Mouse (Mus musculus) embryonic facial prominence, embryonic 11.5 days (tissue): Measurements from ENCODE around the gene Dip2b. TPM values are rescaled to one million over a fixed set of nuclear protein-coding genes. Genes with fewer than 3 reads are reported as not detected.

Experiments
- ATAC-seq: fragments of 200-750 bp; cut with Nextera tagmentation; replicated peaks from 2 replicates; pipeline ENCODE4 v1.8.0; 2017; ENCODE audit warnings: low read depth; ENCODE audit not compliant: insufficient number of reproducible peaks, low FRiP score, low TSS enrichment
- DNase-seq: peaks from one replicate; pipeline ENCODE4 v3.0.0-alpha.2; 2015; ENCODE audit warnings: low spot score
- H3K27ac ChIP-seq: fragments of 300-500 bp; sonication (generic); replicated peaks from 2 replicates; pipeline ENCODE4 v1.5.1; 2014; ENCODE audit warnings: mild to moderate bottlenecking, low read depth, low read length, control low read depth
- H3K27me3 ChIP-seq: fragments of 300-500 bp; sonication (generic); 2 replicates; pipeline ENCODE4 v1.6.1; 2014; ENCODE audit warnings: mild to moderate bottlenecking, low read length, moderate library complexity, mixed read lengths; ENCODE audit not compliant: control insufficient read depth, insufficient read depth
- H3K36me3 ChIP-seq: fragments of 300-500 bp; sonication (generic); replicated peaks from 2 replicates; pipeline ENCODE4 v1.6.1; 2014; ENCODE audit warnings: low read depth, mild to moderate bottlenecking, low read length, moderate library complexity, mixed read lengths; ENCODE audit not compliant: control insufficient read depth, insufficient read depth
- H3K4me1 ChIP-seq: fragments of 300-500 bp; sonication (generic); 2 replicates; pipeline ENCODE4 v1.6.1; 2014; ENCODE audit warnings: low read length, mixed read lengths; ENCODE audit not compliant: control insufficient read depth, insufficient read depth
- H3K4me2 ChIP-seq: fragments of 300-500 bp; sonication (generic); 2 replicates; pipeline ENCODE4 v1.6.1; 2014; ENCODE audit warnings: low read depth, mild to moderate bottlenecking, control low read depth, low read length, moderate library complexity
- H3K4me3 ChIP-seq: fragments of 300-500 bp; sonication (generic); 2 replicates; pipeline ENCODE4 v1.5.1; 2014; ENCODE audit warnings: low read depth, low read length, control low read depth
- H3K9ac ChIP-seq: fragments of 300-500 bp; sonication (generic); replicated peaks from 2 replicates; pipeline ENCODE4 v1.6.1; 2014; ENCODE audit warnings: mild to moderate bottlenecking, control low read depth, low read length
- H3K9me3 ChIP-seq: fragments of 300-500 bp; sonication (generic); replicated peaks from 2 replicates; pipeline ENCODE4 v1.6.1; 2016; ENCODE audit warnings: mild to moderate bottlenecking, low read length, inconsistent platforms, mixed read lengths; ENCODE audit not compliant: control insufficient read depth
- WGBS: fragments of 180-500 bp; shearing (Covaris S2); extraction: QIAGEN DNeasy Blood & Tissue Kit; methylation state at CpG from one replicate; pipeline ENCODE4 v1.1.7; 2014; 5-methylcytosine and 5-hydroxymethylcytosine counted together
- polyA plus RNA-seq: library from polyadenylated mRNA; unstranded; fragments of >200 nt; fragmentation: Nextera tagmentation; extraction: Ambion mirVana; gene quantifications from 2 replicates; pipeline ENCODE4 v1.2.1, GENCODE M21; 2014

Dip2b gene
- polyA plus RNA-seq, 1 experiment from 2014 or later = 15.4 TPM

- no peak for ATAC-seq
These were observed 44.3 kb downstream of the Dip2b start for GRCm38 (mm10) chr15:100082733-100083132.

DNA sequence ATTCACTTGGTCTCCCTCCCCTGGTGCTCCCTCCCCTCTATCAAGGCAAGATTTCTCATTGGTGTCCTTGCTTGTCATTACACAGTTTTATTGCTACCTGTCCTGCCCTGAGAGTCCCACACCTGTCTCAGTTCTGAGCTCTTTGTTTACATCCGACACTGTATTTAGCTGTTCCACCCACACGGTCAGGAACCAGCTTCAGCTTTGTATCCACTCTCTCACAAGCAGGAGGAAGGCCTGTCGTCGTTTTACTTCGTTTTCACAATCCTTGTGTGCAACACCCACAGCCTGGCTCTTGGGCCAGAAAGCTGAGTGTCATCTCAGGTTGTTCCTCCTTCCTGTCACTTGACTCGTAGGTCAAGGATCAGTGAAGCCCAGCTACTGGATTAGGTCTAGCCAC is 45.4 kb downstream of the Dip2b start:
- DNase-seq (no peak), ATAC-seq (no peak)
- Histone ChIP-seq H3K36me3 (no peaks in the 10 kb centered on the region), H3K4me2 (no peak overlapping the region), H3K9me3 (no peaks in the 10 kb centered on the region), H3K9ac (no peak overlapping the region), H3K4me3 (no peak overlapping the region), H3K27ac (no peak overlapping the region), H3K27me3 (no peaks in the 10 kb centered on the region), H3K4me1 (no peaks in the 10 kb centered on the region)
- 76% methylated on average over 6 of the region's 6 CpGs for WGBS

More at GRCm38 (mm10) chr15:100082733-100083132, 44.3 kb downstream of the Dip2b start:
- no peaks in the 10 kb centered on the region for H3K9me3 ChIP-seq
- no peak overlapping the region for H3K27ac ChIP-seq
- no peak overlapping the region for H3K9ac ChIP-seq
- 90% methylated on average over 5 of the region's 5 CpGs for WGBS
- no peaks in the 10 kb centered on the region for H3K27me3 ChIP-seq
- DNase-seq = no peak
- H3K4me2 ChIP-seq = no peak overlapping the region
- no peaks in the 10 kb centered on the region for H3K36me3 ChIP-seq
- H3K4me3 ChIP-seq = no peak overlapping the region
- no peaks in the 10 kb centered on the region for H3K4me1 ChIP-seq

DNA sequence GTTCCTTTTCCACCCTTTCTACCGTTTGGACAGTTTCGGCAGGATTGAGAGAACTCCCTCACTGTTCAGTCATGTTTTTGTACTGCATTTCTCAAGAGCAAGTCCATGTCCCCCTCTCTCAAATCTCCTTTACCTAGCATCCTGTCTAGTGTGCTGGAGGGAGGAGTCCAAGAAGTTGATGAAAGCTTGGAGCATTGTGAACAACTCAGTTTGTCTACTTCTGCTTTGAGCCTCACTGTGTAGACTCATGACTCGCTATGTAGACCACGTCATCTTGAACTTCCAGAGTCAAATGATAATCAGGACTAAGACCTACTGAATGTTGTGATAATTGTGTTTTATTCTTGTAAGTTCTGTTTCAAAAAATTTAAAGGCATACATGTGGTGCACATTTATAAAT is 46.4 kb downstream of the Dip2b start:
- Histone ChIP-seq H3K4me2 (no peak overlapping the region), H3K27ac (no peak overlapping the region), H3K27me3 (no peaks in the 10 kb centered on the region), H3K9me3 (no peaks in the 10 kb centered on the region), H3K9ac (no peak overlapping the region), H3K4me1 (peaks cover 3% of the 10 kb centered on the region), H3K4me3 (no peak overlapping the region), H3K36me3 (no peaks in the 10 kb centered on the region)
- ATAC-seq (no peak), DNase-seq (no peak)
- 81% methylated on average over 4 of the region's 4 CpGs for WGBS

DNA sequence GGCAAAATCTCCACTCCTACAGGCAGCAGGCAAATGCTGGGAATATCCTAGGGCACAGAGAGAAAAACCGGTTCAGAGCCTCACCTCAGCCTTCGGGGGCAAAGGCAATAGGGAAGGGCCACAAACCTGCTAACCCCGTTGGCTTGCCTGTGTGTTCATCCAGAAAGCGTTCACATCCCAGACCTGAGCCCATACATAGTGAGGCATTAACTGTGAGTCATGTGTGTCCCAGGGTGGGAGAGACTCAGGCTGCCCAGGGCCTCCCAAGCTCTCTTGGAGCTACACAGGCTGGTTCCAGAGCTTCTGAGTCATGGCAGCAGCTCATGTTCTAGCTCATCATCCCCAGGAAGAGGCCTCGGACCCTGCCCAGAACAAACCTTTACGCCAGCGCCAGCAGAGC is 49.6 kb downstream of the Dip2b start:
- Histone ChIP-seq H3K4me3 (no peak overlapping the region), H3K9ac (no peak overlapping the region), H3K4me1 (peaks cover 5% of the 10 kb centered on the region), H3K4me2 (no peak overlapping the region), H3K27ac (no peak overlapping the region), H3K27me3 (no peaks in the 10 kb centered on the region), H3K36me3 (no peaks in the 10 kb centered on the region), H3K9me3 (no peaks in the 10 kb centered on the region)
- no peak for ATAC-seq
- WGBS = 83% methylated on average over 7 of the region's 7 CpGs
- DNase-seq = no peak

GRCm38 (mm10) chr15:100089645-100090053 is 51.2 kb downstream of the Dip2b start:
- Histone ChIP-seq H3K9me3 (no peaks in the 10 kb centered on the region), H3K4me1 (peaks cover 5% of the 10 kb centered on the region), H3K36me3 (no peaks in the 10 kb centered on the region), H3K9ac (no peak overlapping the region), H3K4me3 (no peak overlapping the region), H3K27ac (no peak overlapping the region), H3K4me2 (no peak overlapping the region), H3K27me3 (no peaks in the 10 kb centered on the region)
- DNase-seq (peak; percentile 79), ATAC-seq (peak; percentile 81)
- 31% methylated on average over 8 of the region's 8 CpGs for WGBS

- Histone ChIP-seq H3K27ac (no peak overlapping the region), H3K9ac (no peak overlapping the region), H3K4me3 (no peak overlapping the region), H3K27me3 (no peaks in the 10 kb centered on the region), H3K36me3 (no peaks in the 10 kb centered on the region), H3K9me3 (no peaks in the 10 kb centered on the region), H3K4me2 (no peak overlapping the region), H3K4me1 (peaks cover 5% of the 10 kb centered on the region)
- ATAC-seq = no peak
- 74% methylated on average over 8 of the region's 8 CpGs for WGBS
- no peak for DNase-seq
These were observed 53.4 kb downstream of the Dip2b start for GRCm38 (mm10) chr15:100091818-100092217.

DNA sequence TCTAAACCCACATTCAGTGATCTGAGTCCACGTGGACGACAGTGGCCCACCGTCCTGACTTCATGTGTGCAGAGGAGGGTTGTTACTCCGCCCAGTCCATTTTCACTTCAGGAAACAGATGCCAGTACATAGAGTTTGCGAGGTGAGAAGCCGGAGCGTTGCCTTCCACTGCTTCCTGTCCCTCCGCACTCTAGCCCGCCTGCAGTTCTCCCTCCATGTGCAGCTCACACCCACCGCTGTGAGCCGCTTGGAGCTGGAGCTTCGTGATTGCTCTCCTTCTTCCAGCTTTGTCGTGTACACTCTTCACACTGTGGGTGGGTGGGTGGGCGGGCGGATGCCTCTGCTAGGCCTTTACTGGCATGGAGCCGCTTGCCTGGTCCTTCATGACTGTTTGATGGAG is 53.8 kb downstream of the Dip2b start:
- Histone ChIP-seq H3K27ac (no peak overlapping the region), H3K4me2 (no peak overlapping the region; the same call in 1 of the 2 replicates), H3K27me3 (no peaks in the 10 kb centered on the region), H3K9ac (no peak overlapping the region), H3K4me3 (no peak overlapping the region), H3K36me3 (no peaks in the 10 kb centered on the region), H3K4me1 (peaks cover 5% of the 10 kb centered on the region), H3K9me3 (no peaks in the 10 kb centered on the region)
- 53% methylated on average over 16 of the region's 16 CpGs for WGBS
- DNase-seq (no peak), ATAC-seq (no peak)

GRCm38 (mm10) chr15:100096587-100097428 is 58.3 kb downstream of the Dip2b start:
- no peak overlapping the region for H3K9ac ChIP-seq
- H3K4me3 ChIP-seq = no peak overlapping the region
- no peak overlapping the region for H3K27ac ChIP-seq
- no peaks in the 10 kb centered on the region for H3K36me3 ChIP-seq
- no peak overlapping the region for H3K4me2 ChIP-seq
- no peak for DNase-seq
- H3K27me3 ChIP-seq = no peaks in the 10 kb centered on the region
- ATAC-seq = no peak
- H3K4me1 ChIP-seq = 0 out of 2 replicates have a peak, but pooled peaks cover 3% of the 10 kb centered on the region
- 88% methylated on average over 6 of the region's 7 CpGs for WGBS
- H3K9me3 ChIP-seq = no peaks in the 10 kb centered on the region
